Mouse (Mus musculus): ENCODE results near the gene Wbp2nl.
A peak's percentile ranks its signal among the peaks of the same experiment; 100 is the strongest.
"Not testable (repeated sequence)": the region's sequence is repeated elsewhere in the genome, so short reads cannot be mapped to it uniquely, and the experiment has no call there.

Wbp2nl gene

DNA sequence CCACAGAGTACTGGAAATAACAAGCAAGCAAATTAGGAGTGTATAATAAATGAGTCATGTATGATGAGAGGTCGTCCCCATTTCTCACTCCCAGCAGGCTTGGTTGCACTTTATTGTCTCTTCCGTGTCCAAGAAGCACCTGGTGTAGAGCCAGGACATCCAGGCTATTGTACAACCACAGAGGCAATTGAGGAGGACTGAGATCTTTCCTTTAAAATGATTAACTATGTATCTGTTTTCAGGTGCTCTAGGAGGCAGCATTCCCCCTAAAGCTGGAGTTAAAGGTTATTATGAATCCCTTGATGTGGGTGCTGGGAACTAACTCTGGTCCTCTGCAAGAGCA is 50.2 kb downstream of the Wbp2nl start:
- DNase-seq: no peak

- DNase-seq: no peak
Observed at GRCm38 (mm10) chr15:82350349-82350748, 51.6 kb downstream of the Wbp2nl start.

DNA sequence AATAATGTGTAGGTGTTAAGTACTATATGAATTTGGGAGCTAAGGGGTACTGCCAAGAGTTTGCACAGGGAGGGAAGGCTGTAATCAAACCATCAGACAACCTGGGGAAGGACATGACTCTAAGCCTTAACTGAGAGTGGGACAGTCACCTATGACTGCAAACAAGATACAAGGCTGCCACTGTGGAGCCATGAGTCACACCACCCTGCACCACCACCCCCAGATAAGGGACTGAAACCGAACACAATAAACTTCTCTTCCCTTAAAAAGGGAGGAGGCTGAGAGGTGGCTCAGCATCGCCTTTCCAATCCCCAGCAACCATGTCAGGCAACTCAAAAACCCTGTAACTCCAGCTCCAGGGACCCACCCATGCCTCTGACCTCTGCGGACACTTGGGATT is 52.7 kb downstream of the Wbp2nl start:
- no peak for DNase-seq

DNA sequence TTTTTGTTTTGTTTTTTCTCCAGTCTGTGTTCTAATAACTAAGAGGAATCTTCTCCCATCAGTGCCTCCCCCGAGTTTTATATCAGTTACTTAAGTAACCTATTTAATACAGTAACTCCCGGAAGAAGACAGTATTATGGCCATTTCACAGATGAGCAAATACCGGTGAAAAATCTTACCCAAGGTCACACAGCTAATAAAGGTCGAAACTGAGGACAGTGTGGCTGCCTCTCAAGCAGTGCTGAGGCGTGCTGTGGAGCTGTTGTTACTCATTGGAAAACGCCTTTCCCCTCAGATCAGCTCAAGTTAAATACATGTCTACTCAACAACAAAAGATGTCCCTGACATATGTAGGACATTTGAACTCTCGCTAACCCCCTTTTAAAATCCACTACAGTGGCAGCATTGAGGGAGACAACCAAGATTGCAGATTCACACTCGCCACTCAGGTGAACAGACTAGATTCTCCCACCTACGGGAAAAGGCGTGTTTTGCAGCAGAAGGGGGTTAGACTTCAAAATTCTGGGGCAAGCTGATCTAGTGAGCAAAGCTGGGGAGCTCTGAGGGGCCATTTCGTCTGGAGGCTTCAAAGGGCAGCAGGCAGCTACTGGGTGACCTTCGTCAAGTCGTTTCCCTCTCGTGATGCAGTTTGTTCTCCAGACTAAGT is 54.5 kb downstream of the Wbp2nl start:
- no peak for DNase-seq

DNA sequence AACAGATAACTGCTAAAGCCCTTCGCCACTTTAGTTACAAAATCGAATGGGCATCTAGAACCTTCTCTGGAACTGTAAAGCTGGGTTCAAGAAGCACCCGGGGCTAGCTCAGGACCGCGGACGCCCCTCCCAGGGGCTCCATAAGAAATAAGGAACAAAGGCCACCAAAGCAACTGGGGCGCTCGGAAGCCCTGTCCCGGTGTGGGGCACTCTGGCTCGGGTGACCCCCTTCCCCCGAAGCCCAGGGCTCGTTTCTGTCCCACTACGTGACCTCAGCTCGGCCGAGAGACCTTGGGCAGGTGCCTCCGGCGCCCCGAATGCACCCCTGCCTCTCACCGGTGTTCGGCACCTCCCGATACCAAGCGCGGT is 55.0 kb downstream of the Wbp2nl start:
- no peak for DNase-seq

- DNase-seq: peak; percentile 97 to 98
Observed at GRCm38 (mm10) chr15:82354126-82354945, 55.6 kb downstream of the Wbp2nl start, which contains the start of gene Ndufa6. TSS of gene Ndufa6 (minus strand) at chr15:82354322.

DNA sequence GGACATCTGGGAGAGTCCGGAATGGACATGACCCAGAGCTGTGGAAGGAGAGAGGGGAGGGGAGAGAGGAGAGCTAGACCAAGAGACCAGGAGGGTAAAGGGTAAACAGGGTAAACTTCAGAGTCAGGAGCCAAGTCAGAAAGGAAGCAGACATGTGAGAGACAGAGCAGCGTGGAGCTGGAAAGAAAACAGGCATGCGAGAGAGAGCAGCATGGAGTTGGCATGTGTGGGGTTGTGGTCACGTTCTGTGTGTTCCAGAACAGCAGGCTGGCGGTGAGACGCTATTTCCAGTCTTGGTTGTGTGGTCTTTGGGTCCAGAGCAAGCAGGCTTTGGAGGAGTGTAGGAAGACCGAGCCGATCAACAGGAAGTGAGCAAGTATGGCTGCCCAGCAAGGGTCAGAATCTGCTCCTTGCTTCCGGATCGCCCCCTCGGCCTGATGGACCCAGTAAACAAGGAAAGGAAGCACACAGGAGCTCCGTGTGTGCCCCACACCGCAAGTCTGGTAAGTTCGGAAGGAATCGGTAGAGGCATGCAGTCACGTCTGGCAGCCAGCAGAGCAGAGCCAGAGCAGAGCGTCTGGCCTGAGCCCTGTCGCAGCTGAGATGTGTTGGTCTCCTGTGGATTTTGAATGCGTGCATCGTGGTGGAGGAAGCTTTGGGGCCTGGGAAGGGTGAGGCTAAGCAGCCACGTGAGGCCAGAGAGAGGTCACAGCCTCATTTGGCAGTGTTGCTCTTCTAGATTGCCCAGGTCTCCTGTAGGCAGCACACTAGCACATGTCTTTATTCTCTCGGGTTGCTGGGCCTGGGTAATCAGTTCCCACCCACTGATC is 59.9 kb downstream of the Wbp2nl start:
- no peak for DNase-seq

DNA sequence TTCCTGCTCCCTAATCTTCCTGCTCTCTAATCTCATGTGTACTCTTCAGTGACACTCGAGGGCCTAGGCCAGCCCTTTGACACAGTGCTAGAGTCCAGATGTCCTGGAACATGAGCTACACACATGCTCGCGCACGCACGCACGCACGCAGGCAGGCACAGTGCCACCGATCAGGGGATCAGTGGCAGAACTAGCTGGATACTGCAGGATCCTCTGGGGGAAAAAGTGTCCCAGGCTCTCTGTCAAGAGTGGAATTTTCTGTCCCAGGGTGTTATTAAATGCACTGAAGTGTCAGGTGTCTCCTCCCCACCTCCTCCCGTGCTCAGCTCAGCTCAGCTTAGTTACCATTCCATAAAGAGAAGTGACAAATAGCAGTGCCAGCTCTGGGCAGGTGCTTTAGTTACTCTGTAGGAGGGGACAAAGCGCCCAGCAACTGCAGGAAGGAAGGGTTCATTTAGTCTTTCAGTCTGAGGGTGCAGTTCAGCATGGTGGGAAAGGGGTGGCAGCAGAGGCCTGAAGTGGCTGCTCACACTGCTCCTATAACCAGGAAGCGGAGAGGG is 62.8 kb downstream of the Wbp2nl start:
- DNase-seq: no peak

DNA sequence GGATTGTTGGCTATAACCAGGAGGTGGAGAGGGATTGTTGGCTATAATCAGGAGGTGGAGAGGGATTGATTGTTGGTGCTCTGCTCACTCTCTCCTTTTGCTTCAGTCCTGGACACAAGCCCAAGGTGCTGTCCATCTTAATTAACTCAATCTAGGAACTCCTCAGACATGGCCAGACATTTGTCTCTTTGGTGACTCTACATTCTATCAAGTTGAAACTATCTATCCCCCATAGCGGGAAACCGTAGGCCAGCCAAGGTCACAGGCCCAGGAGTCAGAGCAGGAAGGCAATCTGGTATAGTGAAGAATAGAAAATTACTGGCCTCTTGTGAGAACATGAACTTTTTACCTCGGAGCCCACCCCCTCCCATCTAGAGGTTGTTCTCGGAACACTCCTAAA is 63.5 kb downstream of the Wbp2nl start:
- DNase-seq: no peak

DNA sequence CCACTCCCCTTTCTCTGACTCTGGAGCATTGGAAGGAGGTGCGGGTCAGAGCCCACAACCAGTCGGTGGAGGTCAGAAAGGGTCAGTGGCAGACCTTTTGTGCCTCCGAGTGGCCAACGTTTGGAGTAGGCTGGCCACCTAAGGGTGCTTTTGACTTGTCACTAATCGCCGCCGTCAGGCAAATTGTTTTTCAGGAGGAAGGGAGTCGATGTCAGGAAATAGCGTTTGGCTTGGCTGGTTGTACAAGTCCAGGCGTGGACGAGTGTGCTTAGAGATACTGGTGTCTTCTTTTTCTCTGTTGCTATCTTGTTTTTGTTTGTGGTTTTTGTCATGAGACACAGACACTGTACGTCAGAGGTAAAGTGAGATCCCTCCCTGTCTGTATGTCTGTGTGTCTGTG is 65.0 kb downstream of the Wbp2nl start:
- not testable (repeated sequence) for DNase-seq

Measured in cerebellum, postnatal 36 days (tissue).